Mouse (Mus musculus) lung, postnatal 0 days (tissue): ENCODE measurements around the gene Ssxb8. TPM values are rescaled to one million over a fixed set of nuclear protein-coding genes. Genes with fewer than 3 reads are reported as not detected.
"Not testable (repeated sequence)": the region's sequence is repeated elsewhere in the genome, so short reads cannot be mapped to it uniquely, and the experiment has no call there.

ENCODE experiments used
- ATAC-seq: fragments of 200-750 bp; cut with Nextera tagmentation; 2 replicates; pipeline ENCODE4 v1.8.0; 2017; ENCODE audit warnings: moderate library complexity
- DNase-seq: peaks from one replicate; pipeline ENCODE4 v3.0.0-alpha.2; 2016; ENCODE audit warnings: low spot score
- H3K27ac ChIP-seq: fragments of 300-500 bp; sonication (generic); 2 replicates; pipeline ENCODE4 v1.5.1; 2014; ENCODE audit warnings: antibody characterized with exemption, mild to moderate bottlenecking, low read length, mixed read lengths
- H3K27me3 ChIP-seq: fragments of 300-500 bp; sonication (generic); replicated peaks from 2 replicates; pipeline ENCODE4 v1.6.1; 2014; ENCODE audit warnings: low read length, mixed read lengths; ENCODE audit not compliant: insufficient read depth
- H3K36me3 ChIP-seq: fragments of 300-500 bp; sonication (generic); 2 replicates; pipeline ENCODE4 v1.6.1; 2014; ENCODE audit warnings: low read length, mixed read lengths; ENCODE audit not compliant: insufficient read depth
- H3K4me1 ChIP-seq: fragments of 300-500 bp; sonication (generic); 2 replicates; pipeline ENCODE4 v1.6.1; 2014; ENCODE audit warnings: antibody characterized with exemption, low read depth, low read length, mixed read lengths; ENCODE audit not compliant: insufficient read depth
- H3K4me2 ChIP-seq: fragments of 300-500 bp; sonication (generic); replicated peaks from 2 replicates; pipeline ENCODE4 v1.6.1; 2014; ENCODE audit warnings: low read depth, mild to moderate bottlenecking, low read length, moderate library complexity, mixed read lengths
- H3K4me3 ChIP-seq: fragments of 300-500 bp; sonication (generic); 2 replicates; pipeline ENCODE4 v1.5.1; 2014; ENCODE audit warnings: low read depth, low read length
- H3K9ac ChIP-seq: fragments of 300-500 bp; sonication (generic); replicated peaks from 2 replicates; pipeline ENCODE4 v1.6.1; 2014; ENCODE audit warnings: low read depth, mild to moderate bottlenecking
- H3K9me3 ChIP-seq: fragments of 300-500 bp; sonication (generic); 2 replicates; pipeline ENCODE4 v1.6.1; 2016; ENCODE audit warnings: low read length, mixed read lengths
- CTCF ChIP-seq: IDR thresholded peaks from 2 replicates; pipeline ENCODE4 v1.5.1; 2016; ENCODE audit warnings: antibody characterized with exemption, mild to moderate bottlenecking
- EP300 ChIP-seq: IDR thresholded peaks from 2 replicates; pipeline ENCODE4 v1.6.1; 2016; ENCODE audit warnings: antibody characterized with exemption, mild to moderate bottlenecking, control low read depth
- WGBS: fragments of 180-500 bp; shearing (Covaris S2); extraction: QIAGEN DNeasy Blood & Tissue Kit; methylation state at CpG from one replicate; pipeline ENCODE4 v1.1.7; 2014; 5-methylcytosine and 5-hydroxymethylcytosine counted together
- polyA plus RNA-seq: library from polyadenylated mRNA; unstranded; fragments of >200 nt; fragmentation: Nextera tagmentation; extraction: Ambion mirVana; gene quantifications from 2 replicates; pipeline ENCODE4 v1.2.1, GENCODE M21; 2015

Ssxb8 gene
- polyA plus RNA-seq, result not detected in 2 replicates

- WGBS, result 34% methylated on average over 1 of the region's 1 CpGs
- H3K9me3 ChIP-seq, H3K9ac ChIP-seq, H3K27ac ChIP-seq, H3K4me3 ChIP-seq, H3K36me3 ChIP-seq, H3K27me3 ChIP-seq, ATAC-seq, H3K4me2 ChIP-seq, H3K4me1 ChIP-seq, DNase-seq: not testable (repeated sequence)
These were observed at the start of gene Ssxb8 for GRCm38 (mm10) chrX:8690744-8691143. TSS of gene Ssxb8 (minus strand) at chrX:8690844.

GRCm38 (mm10) chrX:8732907-8733306 is 42.3 kb upstream of the Ssxb8 start:
- ATAC-seq (no peak), DNase-seq (peak; percentile 4)
- Histone ChIP-seq H3K9me3 (no peaks in the 10 kb centered on the region), H3K27me3 (no peaks in the 10 kb centered on the region), H3K36me3 (no peaks in the 10 kb centered on the region), H3K9ac (no peak overlapping the region), H3K27ac (no peak overlapping the region), H3K4me3 (no peak overlapping the region), H3K4me2 (no peak overlapping the region), H3K4me1 (no peaks in the 10 kb centered on the region)
- WGBS, result 53% methylated on average over 5 of the region's 5 CpGs
- TF ChIP-seq CTCF, result peak; percentile 52
- TF ChIP-seq EP300, result no peak

GRCm38 (mm10) chrX:8663085-8663484 is 27.6 kb downstream of the Ssxb8 start:
- H3K4me1 ChIP-seq, result no peaks in the 10 kb centered on the region
- no peaks in the 10 kb centered on the region for H3K36me3 ChIP-seq
- no peak overlapping the region for H3K4me2 ChIP-seq
- TF ChIP-seq EP300 (no peak), CTCF (no peak)
- H3K4me3 ChIP-seq, result no peak overlapping the region
- 63% methylated on average over 4 of the region's 4 CpGs for WGBS
- no peak overlapping the region for H3K9ac ChIP-seq
- no peaks in the 10 kb centered on the region for H3K27me3 ChIP-seq
- no peak overlapping the region for H3K27ac ChIP-seq
- ATAC-seq (no peak), DNase-seq (no peak)
- H3K9me3 ChIP-seq, result no peaks in the 10 kb centered on the region

Other genes with a start within 250 kb of the Ssxb8 start
- gene Ssxb2, start 229.1 kb downstream of the Ssxb8 start, polyA plus RNA-seq, result not detected in 2 replicates
- gene Gm14459, start 165.9 kb downstream of the Ssxb8 start, polyA plus RNA-seq, result not detected in 2 replicates
- not detected in 2 replicates for gene Ssxb6, start 142.6 kb downstream of the Ssxb8 start, polyA plus RNA-seq
- not detected in 2 replicates for gene Ssxb3, start 99.0 kb downstream of the Ssxb8 start, polyA plus RNA-seq
- not detected in 2 replicates for gene Ssx9, start 57.6 kb upstream of the Ssxb8 start, polyA plus RNA-seq
- not detected in 2 replicates for gene Ssxb5, start 112.8 kb upstream of the Ssxb8 start, polyA plus RNA-seq
- gene Gm6592, start 153.2 kb upstream of the Ssxb8 start, polyA plus RNA-seq, result not detected in 2 replicates
- gene Gm5751, start 183.4 kb upstream of the Ssxb8 start, polyA plus RNA-seq, result not detected in 2 replicates
- gene B630019K06Rik, start 201.5 kb upstream of the Ssxb8 start, polyA plus RNA-seq, result 2.2 and 2.7 TPM in 2 replicates